Mouse (Mus musculus): ENCODE results near the gene Sf3b6. TPM values are rescaled to one million over a fixed set of nuclear protein-coding genes. Genes with fewer than 3 reads are reported as not detected.

The Sf3b6 gene
- total RNA-seq, 1 experiment, result 119 TPM

GRCm38 (mm10) chr12:4827256-4827655, 9.9 kb downstream of the Sf3b6 start:
- H3K9ac ChIP-seq (ENCODE audit: insufficient read depth, low read depth, low read length, poor library complexity, severe bottlenecking), result no peak overlapping the region
- in situ Hi-C loops (cut with MboI; ENCODE audit: low sequenced_read_pairs in 2 of 2, unreplicated experiment in 2 of 2), result no loop called here
- no peaks in the 10 kb centered on the region for H3K9me3 ChIP-seq (ENCODE audit: control insufficient read depth, insufficient read depth, low read depth, low read length)
- 0 out of 4 replicates have a peak, but pooled peaks cover 0 to 2% of the 10 kb centered on the region in 2 experiments for H3K4me1 ChIP-seq (ENCODE audit: control insufficient read depth in 2 of 2, insufficient read depth in 2 of 2, low read length in 2 of 2, poor library complexity in 1 of 2)
- H3K27ac ChIP-seq (ENCODE audit: insufficient read depth, low read depth, low read length, poor library complexity, severe bottlenecking), result no peak overlapping the region
- H3K36me3 ChIP-seq (ENCODE audit: control insufficient read depth, insufficient read depth, low read length, poor library complexity, severe bottlenecking), result peaks cover 9% of the 10 kb centered on the region
- TF ChIP-seq ZNF384 (IDR thresholded peaks at IDR 0.05; ENCODE audit: low read depth, low read length), result no peak
- H3K4me3 ChIP-seq (ENCODE audit: insufficient read depth in 1 of 2, low read depth in 1 of 2, low read length in 2 of 2, poor library complexity in 1 of 2, severe bottlenecking in 1 of 2), result no peak overlapping the region
- DNase-seq (ENCODE audit: low read depth, low spot score), result no peak

DNA sequence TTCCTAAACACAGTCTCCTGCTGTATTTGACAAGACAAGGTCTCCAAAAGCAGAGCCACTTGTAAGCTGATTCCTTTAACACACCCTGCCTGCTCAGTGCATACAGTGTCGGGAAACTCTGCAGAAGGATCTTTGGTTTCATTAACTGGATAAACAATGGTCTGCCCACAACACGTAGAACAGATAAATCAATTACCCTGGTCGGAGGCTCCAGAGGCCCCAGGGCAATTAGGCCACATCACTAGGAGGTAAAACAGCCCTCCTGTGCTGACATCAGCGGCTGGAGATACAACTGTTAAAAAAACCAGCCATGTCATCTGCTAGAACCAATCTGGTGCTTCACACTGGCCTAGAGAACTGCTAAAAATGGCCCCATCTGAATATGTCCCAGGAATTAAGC, 19.6 kb downstream of the Sf3b6 start:
- in situ Hi-C loops (cut with MboI; ENCODE audit: low sequenced_read_pairs in 2 of 2, unreplicated experiment in 2 of 2), result no loop called here

DNA sequence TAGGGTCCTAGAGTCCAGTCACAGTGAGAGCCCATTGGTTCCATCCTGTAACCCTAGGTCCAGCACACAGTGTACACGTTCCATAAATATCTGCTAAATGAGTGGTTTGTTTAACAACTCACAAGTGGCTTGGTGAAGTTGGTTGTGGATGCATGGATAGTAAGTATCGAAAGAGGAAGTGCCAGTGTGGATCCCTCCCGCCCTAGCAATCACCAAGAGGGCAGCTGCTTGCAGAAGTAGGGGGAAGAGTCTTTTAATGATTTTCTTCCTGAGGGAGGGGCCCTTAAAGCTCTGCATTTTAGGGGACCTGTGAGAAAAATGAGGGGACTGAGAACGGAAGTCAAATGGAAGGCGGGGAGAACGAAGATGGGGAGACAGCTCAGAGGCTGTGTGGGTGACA, 22.7 kb downstream of the Sf3b6 start:
- Histone ChIP-seq H3K27ac (ENCODE audit: insufficient read depth, low read depth, low read length, poor library complexity, severe bottlenecking) (no peak overlapping the region), H3K4me3 (ENCODE audit: insufficient read depth in 1 of 2, low read depth in 1 of 2, low read length in 2 of 2, poor library complexity in 1 of 2, severe bottlenecking in 1 of 2) (no peak overlapping the region), H3K9me3 (ENCODE audit: control insufficient read depth, insufficient read depth, low read depth, low read length) (no peaks in the 10 kb centered on the region), H3K4me1 (ENCODE audit: control insufficient read depth in 2 of 2, insufficient read depth in 2 of 2, low read length in 2 of 2, poor library complexity in 1 of 2) (peaks cover 6% of the 10 kb centered on the region in 2 experiments; a peak in 2 of 4 replicates), H3K9ac (ENCODE audit: insufficient read depth, low read depth, low read length, poor library complexity, severe bottlenecking) (no peak overlapping the region), H3K36me3 (ENCODE audit: control insufficient read depth, insufficient read depth, low read length, poor library complexity, severe bottlenecking) (no peaks in the 10 kb centered on the region)
- TF ChIP-seq CHD2 (IDR thresholded peaks at IDR 0.05; ENCODE audit: low read depth, low read length) (no peak), MAFK (IDR thresholded peaks at IDR 0.05; ENCODE audit: insufficient read depth, low read depth, low read length) (no peak)
- in situ Hi-C loops (cut with MboI; ENCODE audit: low sequenced_read_pairs in 2 of 2, unreplicated experiment in 2 of 2), result no loop called here
- DNase-seq (ENCODE audit: low read depth, low spot score), result no peak

More for the DNA sequence above, 19.6 kb downstream of the Sf3b6 start:
- Histone ChIP-seq H3K4me1 (ENCODE audit: control insufficient read depth in 2 of 2, insufficient read depth in 2 of 2, low read length in 2 of 2, poor library complexity in 1 of 2) (peaks cover 0 to 2% of the 10 kb centered on the region in 2 experiments; a peak in 1 of 4 replicates), H3K27ac (ENCODE audit: insufficient read depth, low read depth, low read length, poor library complexity, severe bottlenecking) (no peak overlapping the region), H3K36me3 (ENCODE audit: control insufficient read depth, insufficient read depth, low read length, poor library complexity, severe bottlenecking) (peaks cover 4% of the 10 kb centered on the region; the same call in 1 of the 2 replicates), H3K9ac (ENCODE audit: insufficient read depth, low read depth, low read length, poor library complexity, severe bottlenecking) (no peak overlapping the region), H3K4me3 (ENCODE audit: insufficient read depth in 1 of 2, low read depth in 1 of 2, low read length in 2 of 2, poor library complexity in 1 of 2, severe bottlenecking in 1 of 2) (no peak overlapping the region), H3K9me3 (ENCODE audit: control insufficient read depth, insufficient read depth, low read depth, low read length) (no peaks in the 10 kb centered on the region)
- no peak for DNase-seq (ENCODE audit: low read depth, low spot score)
- no peak for TF ChIP-seq MAFK (IDR thresholded peaks at IDR 0.05; ENCODE audit: insufficient read depth, low read depth, low read length)
- no peak for TF ChIP-seq HCFC1 (IDR thresholded peaks at IDR 0.05; ENCODE audit: borderline replicate concordance, insufficient read depth, low read length)
- TF ChIP-seq ZNF384 (IDR thresholded peaks at IDR 0.05; ENCODE audit: low read depth, low read length), result no peak
- no peak for TF ChIP-seq CHD2 (IDR thresholded peaks at IDR 0.05; ENCODE audit: low read depth, low read length)
- TF ChIP-seq ZC3H11A (IDR thresholded peaks at IDR 0.05; ENCODE audit: borderline replicate concordance, low read depth, low read length), result no peak

- Histone ChIP-seq H3K27ac (ENCODE audit: insufficient read depth, low read depth, low read length, poor library complexity, severe bottlenecking) (no peak overlapping the region), H3K36me3 (ENCODE audit: control insufficient read depth, insufficient read depth, low read length, poor library complexity, severe bottlenecking) (no peaks in the 10 kb centered on the region), H3K9ac (ENCODE audit: insufficient read depth, low read depth, low read length, poor library complexity, severe bottlenecking) (peak overlapping the region; percentile 66), H3K4me1 (ENCODE audit: control insufficient read depth in 2 of 2, insufficient read depth in 2 of 2, low read length in 2 of 2, poor library complexity in 1 of 2) (peaks cover 6% of the 10 kb centered on the region in 2 experiments; a peak in 2 of 4 replicates), H3K4me3 (ENCODE audit: insufficient read depth in 1 of 2, low read depth in 1 of 2, low read length in 2 of 2, poor library complexity in 1 of 2, severe bottlenecking in 1 of 2) (peak overlapping the region; percentile 72 to 80), H3K9me3 (ENCODE audit: control insufficient read depth, insufficient read depth, low read depth, low read length) (no peaks in the 10 kb centered on the region)
- no peak for DNase-seq (ENCODE audit: low read depth, low spot score)
- TF ChIP-seq ZNF384 (IDR thresholded peaks at IDR 0.05; ENCODE audit: low read depth, low read length), result no peak
- no peak for TF ChIP-seq ZC3H11A (IDR thresholded peaks at IDR 0.05; ENCODE audit: borderline replicate concordance, low read depth, low read length)
- TF ChIP-seq MAFK (IDR thresholded peaks at IDR 0.05; ENCODE audit: insufficient read depth, low read depth, low read length), result no peak
- TF ChIP-seq HCFC1 (IDR thresholded peaks at IDR 0.05; ENCODE audit: borderline replicate concordance, insufficient read depth, low read length), result no peak
- no peak for TF ChIP-seq CHD2 (IDR thresholded peaks at IDR 0.05; ENCODE audit: low read depth, low read length)
- in situ Hi-C loops (cut with MboI; ENCODE audit: low sequenced_read_pairs in 2 of 2, unreplicated experiment in 2 of 2), result no loop called here
These were observed 23.4 kb downstream of the Sf3b6 start for GRCm38 (mm10) chr12:4840741-4841140.

DNA sequence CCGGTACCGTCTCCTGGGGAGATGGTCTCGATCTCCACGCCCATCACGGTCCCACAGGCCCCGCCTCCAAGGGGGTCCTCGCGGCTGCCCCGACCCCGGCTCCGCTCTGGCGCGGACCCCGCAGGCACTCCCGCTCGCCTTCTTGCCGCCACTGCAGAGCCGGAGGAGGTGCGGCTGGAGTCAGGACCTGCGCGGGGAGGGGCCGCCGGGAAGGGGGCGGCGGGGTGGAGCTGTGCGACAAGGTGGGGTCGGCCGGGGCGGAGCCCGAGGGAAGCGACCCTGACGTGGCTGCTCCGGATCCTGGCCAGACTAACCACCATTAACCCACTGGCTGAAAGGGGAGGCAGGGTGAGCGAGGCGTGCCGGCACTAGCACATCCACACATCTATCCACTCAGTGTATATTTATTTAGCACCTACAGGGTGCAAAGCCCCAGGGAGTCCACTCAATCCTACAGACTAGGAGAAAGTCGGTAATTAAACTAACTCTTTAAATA, 24.1 kb downstream of the Sf3b6 start, which contains the start of gene Fkbp1b:
Gene Fkbp1b, minus strand, starts transcription at position 200 of the 496 bp plus-strand sequence.
- H3K36me3 ChIP-seq (ENCODE audit: control insufficient read depth, insufficient read depth, low read length, poor library complexity, severe bottlenecking), result no peaks in the 10 kb centered on the region
- peak within 1 kb of the TSS; percentile 72 to 80 for H3K4me3 ChIP-seq (ENCODE audit: insufficient read depth in 1 of 2, low read depth in 1 of 2, low read length in 2 of 2, poor library complexity in 1 of 2, severe bottlenecking in 1 of 2)
- in situ Hi-C loops (cut with MboI; ENCODE audit: low sequenced_read_pairs in 2 of 2, unreplicated experiment in 2 of 2), result no loop called here
- peak within 1 kb of the TSS; percentile 66 for H3K9ac ChIP-seq (ENCODE audit: insufficient read depth, low read depth, low read length, poor library complexity, severe bottlenecking)
- H3K4me1 ChIP-seq (ENCODE audit: control insufficient read depth in 2 of 2, insufficient read depth in 2 of 2, low read length in 2 of 2, poor library complexity in 1 of 2), result peaks cover 6% of the 10 kb centered on the region in 2 experiments; a peak in 2 of 4 replicates
- no peak for DNase-seq (ENCODE audit: low read depth, low spot score)
- H3K27ac ChIP-seq (ENCODE audit: insufficient read depth, low read depth, low read length, poor library complexity, severe bottlenecking), result no peak within 1 kb of the TSS
- TF ChIP-seq CHD2 (IDR thresholded peaks at IDR 0.05; ENCODE audit: low read depth, low read length), result no peak
- TF ChIP-seq ZNF384 (IDR thresholded peaks at IDR 0.05; ENCODE audit: low read depth, low read length), result no peak
- no peak for TF ChIP-seq ZC3H11A (IDR thresholded peaks at IDR 0.05; ENCODE audit: borderline replicate concordance, low read depth, low read length)
- no peak for TF ChIP-seq MAFK (IDR thresholded peaks at IDR 0.05; ENCODE audit: insufficient read depth, low read depth, low read length)
- 0 out of 2 replicates have a peak, but pooled peaks have one; percentile 52 for TF ChIP-seq HCFC1 (IDR thresholded peaks at IDR 0.05; ENCODE audit: borderline replicate concordance, insufficient read depth, low read length)
- no peaks in the 10 kb centered on the region for H3K9me3 ChIP-seq (ENCODE audit: control insufficient read depth, insufficient read depth, low read depth, low read length)

Measured in ES-E14 (cell line).